Mouse (Mus musculus): ENCODE data around the gene Irf2. TPM values are rescaled to one million over a fixed set of nuclear protein-coding genes. Genes with fewer than 3 reads are reported as not detected.

Irf2 gene
- polyA plus RNA-seq, 1 experiment = 4.2 TPM

DNA sequence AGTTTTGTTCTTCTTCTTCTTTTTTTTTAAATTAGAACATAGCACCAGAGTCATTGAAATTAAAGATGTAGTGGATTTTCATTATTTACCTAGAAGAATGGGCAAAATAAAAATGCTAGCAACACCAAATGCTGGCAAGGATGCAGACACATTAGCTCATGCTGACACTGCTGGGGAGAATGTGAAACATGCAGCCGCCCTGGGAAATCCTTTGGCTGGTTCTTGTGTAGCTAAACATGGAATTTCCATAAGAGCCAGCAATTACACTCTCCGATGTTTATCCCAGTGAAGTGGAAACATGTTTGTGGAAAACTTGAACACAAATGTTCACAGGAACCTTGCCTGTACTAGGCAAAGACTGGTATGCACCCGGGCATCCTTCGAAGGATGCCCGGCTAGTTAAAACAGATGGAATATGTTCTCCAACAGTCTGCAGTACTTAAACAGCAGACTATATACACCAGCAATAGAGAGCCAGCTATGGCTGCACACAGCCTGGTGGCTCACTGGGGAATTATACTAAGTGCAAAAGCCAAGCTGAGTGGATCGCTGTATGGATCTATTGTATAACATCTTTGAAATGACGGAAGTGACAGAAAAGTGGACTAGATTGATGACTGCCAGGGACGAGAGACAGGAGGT lies 96.6 kb downstream of the Irf2 start:
- TF ChIP-seq GATA1 (IDR thresholded peaks at IDR 0.05; ENCODE audit: low read length) = no peak

DNA sequence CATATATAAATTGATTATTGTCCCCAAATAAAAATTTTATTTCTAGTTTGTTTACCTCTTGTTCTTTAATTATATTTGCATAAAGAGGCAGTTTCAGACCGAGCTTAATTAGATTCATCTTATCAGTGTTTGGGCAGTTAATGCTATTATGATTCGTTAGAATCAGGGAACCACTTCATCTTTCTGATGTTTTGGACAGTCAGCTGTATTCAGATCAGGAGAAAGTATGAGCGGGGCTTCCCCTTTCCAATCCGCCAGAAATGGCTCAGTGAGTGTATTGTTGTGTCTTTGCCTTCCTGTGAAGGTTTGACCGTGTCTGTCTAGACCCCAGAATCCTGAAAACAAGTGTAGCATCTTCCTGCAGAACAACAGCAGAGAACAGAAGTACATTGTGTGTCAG lies 97.4 kb downstream of the Irf2 start:
- TF ChIP-seq GATA1 (IDR thresholded peaks at IDR 0.05; ENCODE audit: low read length) = no peak

DNA sequence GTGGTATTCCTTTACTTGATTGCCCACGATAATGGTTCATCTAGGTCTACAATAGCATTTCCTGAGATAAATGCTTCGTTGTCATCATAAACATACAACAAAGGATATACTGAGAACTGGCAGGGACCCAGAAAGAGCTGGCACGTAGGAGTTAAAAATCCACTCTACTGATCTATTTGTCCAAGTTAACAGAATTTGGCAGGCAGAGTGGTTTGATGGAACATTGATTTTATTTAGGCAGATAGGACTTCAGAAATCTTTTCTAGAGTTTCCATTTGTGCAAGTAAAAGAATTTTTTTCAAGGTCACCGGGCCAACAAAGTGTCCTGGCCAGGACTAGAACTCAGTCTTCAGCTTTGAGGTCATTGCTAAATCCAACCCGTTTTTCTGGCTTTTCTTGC lies 98.5 kb downstream of the Irf2 start:
- no peak for TF ChIP-seq GATA1 (IDR thresholded peaks at IDR 0.05; ENCODE audit: low read length)

DNA sequence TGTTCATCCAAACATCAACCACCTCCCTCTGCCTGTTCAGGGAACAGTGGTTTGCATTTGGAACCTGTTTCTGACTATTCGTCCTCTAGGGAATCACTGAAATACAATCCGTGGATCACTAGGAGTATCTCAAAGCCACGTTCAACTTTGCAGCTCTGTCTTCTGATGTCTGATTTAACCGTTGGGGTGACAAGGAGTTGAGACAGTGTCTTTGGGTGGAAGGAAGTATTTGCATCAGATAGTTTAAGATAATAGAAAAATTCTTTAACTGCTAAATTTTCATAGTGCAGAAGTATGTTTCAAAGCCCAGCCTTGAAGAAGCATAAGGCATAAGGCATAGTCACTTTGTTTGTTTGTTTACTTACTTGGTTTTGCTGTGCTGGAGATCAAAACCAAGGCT lies 100.9 kb downstream of the Irf2 start:
- no peak for TF ChIP-seq GATA1 (IDR thresholded peaks at IDR 0.05; ENCODE audit: low read length)

DNA sequence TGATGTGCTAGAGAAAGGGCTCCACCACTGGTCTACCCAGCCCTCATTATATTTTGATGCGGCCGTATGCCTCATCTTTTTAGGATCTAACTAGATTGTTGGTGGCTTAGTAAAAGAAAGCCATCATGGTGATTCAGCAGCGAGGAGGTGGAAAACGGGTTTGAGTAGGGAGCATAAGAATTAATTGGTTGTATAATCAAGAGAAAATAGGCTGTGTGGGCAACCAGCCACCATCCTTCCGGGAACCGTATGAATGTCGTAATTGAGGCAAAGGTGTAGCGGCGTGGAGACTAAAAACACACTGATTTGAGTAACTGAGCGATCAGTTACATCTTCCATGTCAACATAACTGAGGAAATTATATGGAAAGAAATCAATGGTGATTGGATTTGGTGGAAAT lies 101.3 kb downstream of the Irf2 start:
- TF ChIP-seq GATA1 (IDR thresholded peaks at IDR 0.05; ENCODE audit: low read length) = no peak

DNA sequence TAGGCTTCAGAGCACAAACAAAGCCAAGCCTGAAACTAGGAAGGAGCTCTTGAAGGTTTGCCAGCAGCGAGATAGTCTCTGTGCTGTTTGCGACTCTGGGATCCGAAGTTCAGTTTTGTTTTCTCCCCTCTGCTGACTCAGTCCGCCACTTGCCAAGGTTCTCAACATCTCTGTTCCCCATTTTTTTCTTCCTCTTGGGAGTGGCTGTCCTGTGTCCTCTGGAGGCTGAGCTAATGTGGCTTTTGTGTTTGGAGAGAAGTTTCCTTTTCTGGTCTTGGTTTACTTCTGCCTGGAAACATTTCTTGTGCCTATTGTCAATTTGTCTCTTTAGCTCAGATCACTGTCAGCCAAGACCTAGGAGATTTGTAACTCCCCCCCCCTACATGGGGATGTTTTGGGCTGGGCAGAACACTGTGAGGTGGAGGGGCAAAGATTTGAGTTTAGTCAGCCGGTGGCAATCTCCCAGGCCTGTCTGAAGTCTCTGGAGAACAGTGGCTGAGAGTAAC lies 103.2 kb downstream of the Irf2 start:
- TF ChIP-seq GATA1 (IDR thresholded peaks at IDR 0.05; ENCODE audit: low read length) = no peak

DNA sequence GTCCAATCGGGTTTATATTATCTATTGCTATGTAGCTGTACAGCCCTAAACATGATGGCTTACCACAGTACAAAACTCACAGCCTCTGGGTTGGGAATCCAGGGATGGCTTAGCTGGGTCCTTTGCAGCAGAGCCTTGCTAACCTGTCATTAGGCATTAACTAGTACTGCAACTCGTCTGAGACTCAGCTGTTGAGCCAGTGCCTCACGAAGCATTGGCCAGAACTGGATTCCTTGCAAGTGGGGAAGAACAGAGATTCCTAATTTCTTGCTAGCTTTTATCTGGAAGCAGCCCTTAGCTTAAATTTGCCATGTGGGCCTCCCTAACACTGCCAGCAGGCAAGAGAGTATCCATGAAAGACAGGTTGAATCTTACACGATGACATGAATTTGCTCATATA lies 104.3 kb downstream of the Irf2 start:
- TF ChIP-seq GATA1 (IDR thresholded peaks at IDR 0.05; ENCODE audit: low read length) = no peak

DNA sequence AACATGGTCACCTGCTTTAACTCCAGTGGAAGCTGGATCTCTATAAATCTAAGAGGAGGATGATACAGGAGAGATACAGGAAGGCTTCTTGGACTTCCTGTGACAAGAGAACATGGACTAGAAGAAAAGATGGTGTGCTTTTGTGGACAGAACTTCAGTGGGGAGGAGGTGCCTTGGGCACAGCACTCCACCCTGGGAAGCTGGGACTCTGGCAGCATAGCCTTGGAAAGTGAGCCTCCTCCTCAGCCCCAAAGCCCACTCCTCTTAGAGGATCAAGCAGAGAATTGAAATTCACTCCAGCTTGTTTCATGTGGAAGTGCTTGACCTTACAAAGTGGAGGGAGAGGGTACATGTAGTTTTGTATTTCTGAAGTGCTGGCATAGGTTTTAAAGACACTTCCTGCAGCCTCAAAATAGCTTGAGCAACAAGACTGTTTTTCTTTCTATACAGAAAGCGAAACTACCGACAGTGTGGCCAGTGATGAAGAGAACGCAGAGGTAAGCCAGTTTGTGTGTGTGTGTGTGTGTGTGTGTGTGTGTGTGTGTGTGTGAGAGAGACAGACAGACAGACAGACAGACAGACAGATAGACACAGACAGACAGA lies 104.9 kb downstream of the Irf2 start:
- no peak for TF ChIP-seq GATA1 (IDR thresholded peaks at IDR 0.05; ENCODE audit: low read length)

DNA sequence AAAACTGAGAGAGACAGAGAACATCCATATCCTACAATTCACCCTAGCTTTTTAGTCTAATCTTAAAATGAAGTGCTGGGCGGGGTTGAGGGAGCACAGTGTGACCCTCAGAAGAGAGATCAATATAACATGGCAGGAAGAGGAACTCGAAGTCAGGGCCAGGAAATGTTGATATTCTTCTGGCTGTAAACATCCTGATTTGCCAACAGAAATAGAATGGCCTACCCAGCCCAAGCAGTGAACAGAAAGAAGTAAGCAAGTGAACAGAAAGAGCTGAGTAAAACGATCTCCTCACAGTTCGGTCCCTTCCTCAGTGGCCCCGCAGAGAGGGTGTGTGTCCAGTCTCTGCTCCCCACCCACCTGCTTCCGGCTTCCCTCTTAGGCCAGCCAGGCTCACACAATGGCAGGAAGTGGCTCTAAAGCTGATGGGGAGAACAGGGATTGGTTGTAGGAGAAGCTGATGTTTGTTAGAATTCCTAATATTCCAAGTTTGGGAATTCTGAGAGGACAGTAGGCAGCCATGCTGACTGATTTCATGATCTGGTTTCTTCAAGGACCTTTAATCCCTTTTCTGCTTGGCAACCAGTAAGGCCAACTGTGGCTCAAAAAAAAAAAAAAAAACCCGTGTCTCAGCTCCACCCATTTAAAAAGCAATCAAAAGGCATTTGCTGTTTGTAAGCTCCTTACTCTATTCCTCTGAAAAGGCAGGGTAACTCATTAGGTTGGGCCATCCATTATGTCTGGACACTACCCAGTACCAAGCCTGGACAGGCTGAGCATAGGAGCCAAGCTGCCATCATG lies 105.6 kb downstream of the Irf2 start:
- TF ChIP-seq GATA1 (IDR thresholded peaks at IDR 0.05; ENCODE audit: low read length) = no peak

DNA sequence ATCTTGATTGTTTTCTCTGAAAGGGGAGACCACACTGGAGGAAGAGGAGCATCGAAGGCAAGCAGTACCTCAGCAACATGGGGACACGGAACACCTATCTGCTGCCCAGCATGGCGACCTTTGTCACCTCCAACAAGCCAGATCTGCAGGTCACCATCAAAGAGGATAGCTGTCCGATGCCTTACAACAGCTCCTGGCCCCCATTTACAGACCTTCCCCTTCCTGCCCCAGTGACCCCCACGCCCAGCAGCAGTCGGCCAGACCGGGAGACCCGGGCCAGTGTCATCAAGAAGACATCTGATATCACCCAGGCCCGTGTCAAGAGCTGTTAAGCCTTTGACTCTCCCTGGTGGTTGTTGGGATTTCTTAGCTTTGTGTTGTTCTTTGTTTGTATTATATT lies 106.4 kb downstream of the Irf2 start:
- no peak for TF ChIP-seq GATA1 (IDR thresholded peaks at IDR 0.05; ENCODE audit: low read length)

DNA sequence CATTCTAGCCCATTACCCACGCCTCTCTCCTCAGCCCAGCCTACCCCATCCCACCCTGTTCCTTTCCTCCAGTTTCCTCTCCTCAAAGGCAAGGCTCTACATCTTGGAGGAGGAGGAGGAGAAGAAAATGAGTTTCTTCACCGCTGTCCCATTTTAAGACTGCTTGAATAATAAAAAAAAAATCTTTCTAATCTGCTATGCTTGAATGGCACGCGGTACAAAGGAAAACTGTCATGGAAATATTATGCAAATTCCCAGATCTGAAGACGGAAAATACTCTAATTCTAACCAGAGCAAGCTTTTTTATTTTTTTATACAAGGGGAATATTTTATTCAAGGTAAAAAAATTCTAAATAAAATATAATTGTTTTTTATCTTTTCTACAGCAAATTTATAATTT lies 107.4 kb downstream of the Irf2 start:
- TF ChIP-seq GATA1 (IDR thresholded peaks at IDR 0.05; ENCODE audit: low read length) = no peak

DNA sequence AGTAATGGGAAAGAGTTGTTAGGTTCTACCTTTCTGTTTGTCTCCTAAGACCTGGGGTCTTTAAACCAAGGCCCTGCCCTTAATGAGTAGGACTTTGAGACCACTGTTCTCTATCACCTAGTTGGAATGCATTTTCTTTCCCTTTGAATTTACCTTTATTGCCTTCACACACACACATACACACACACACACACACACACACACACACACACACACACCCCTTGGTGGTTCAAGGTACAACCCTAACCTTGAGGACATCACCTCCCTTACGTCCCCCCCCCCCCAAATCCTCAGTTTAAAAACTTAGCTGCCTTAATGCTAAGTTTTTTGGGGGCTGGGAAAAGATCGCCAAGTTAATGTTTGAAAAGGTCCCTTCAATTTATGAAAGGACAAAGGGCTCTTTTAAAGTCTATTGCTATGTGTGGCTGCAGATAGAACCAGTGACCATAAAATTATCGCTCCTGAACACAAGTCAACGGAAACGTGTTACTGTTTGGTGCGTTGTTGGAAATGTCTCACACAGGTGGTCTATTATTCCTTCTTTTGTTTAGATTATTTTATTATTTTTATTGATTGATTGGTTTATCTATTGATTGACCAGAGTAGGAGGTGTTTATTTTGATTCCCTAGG lies 108.6 kb downstream of the Irf2 start:
- no peak for TF ChIP-seq GATA1 (IDR thresholded peaks at IDR 0.05; ENCODE audit: low read length)

DNA sequence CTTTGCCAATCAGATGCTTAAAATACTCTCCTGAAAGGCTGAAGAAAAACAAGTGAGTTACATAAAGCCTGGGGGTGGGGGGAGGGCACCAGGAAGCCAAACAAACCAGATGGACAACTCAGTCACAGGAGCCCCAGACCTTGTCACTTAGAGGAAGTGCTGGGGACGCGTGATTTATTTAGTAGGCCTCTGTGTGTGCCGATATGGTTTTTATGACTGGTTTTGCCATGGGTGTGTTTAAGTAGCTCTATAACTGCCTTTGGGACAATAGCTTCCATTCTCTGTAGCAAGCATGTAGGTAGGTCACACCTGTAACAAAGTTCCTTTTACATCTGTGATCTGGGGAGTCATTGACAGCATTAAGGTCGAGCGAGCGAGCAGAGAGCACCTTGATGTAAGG lies 109.4 kb downstream of the Irf2 start:
- no peak for TF ChIP-seq GATA1 (IDR thresholded peaks at IDR 0.05; ENCODE audit: low read length)

DNA sequence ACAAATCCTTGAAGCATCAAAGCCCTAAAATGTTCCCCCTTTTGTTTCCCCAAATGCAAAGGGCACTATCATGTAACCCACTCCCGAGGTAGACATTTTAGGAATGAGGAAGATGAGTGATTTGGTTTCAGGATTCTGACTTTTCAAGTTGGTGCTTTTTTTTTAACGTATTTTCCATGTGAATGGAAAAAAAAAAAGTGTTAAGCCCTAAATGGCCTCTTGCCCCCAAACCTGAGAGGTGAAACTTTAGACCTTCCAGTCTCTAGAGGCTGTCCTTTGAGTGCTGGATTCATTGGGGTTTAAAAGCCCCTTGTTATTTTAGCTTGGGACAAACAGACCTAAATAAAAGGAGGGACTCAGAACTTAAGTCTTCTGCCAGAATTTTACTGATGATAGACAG lies 109.9 kb downstream of the Irf2 start:
- no peak for TF ChIP-seq GATA1 (IDR thresholded peaks at IDR 0.05; ENCODE audit: low read length)

DNA sequence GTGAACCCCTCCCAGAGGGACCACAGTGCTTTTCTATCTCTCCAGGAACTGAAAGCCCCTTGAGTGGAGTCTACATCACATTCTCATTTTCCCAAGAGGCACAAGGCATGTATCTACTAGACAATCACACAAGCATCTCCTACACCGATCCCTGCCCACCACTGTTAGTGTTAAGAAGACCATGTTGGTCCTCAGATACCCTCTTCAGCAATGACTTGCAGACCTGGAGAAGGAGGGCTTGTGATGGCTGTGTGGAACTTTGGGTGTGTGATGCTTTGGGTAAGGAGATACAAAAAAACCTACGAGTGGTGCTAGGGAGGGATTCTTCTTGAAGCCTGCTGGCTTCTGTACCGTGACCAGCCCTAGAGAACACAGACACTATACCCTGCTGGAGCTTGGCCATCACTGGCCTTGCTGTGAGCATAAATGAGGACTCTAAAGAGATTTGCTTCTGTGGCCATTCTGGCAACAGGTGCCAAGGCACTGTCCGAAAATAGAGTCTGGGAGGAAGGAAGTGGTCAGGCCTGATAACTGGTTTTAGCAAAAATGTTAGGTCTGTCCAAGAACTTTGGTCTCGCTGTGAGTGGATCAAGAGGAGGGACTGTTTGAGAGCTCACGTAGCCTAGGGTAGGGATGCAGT lies 110.8 kb downstream of the Irf2 start:
- TF ChIP-seq GATA1 (IDR thresholded peaks at IDR 0.05; ENCODE audit: low read length) = no peak

DNA sequence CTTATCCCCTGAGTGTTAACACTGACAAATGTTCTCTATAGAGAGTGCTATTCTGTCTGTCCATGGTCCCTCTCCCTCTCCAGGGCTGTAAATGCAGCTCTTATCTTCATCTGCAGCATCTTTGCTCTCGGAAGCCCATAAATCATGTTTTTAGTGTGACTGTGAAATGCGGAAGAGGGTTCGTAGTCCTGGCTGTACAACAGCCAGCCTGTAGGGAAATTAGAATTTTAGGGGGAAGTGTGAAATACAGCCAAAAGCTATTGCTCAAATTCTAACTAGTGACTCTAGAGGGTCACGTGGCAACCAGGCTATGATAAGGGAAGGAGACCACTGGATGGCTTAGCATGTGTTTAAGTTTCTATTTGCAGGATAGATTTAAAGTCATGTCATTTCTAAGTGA lies 112.0 kb downstream of the Irf2 start:
- TF ChIP-seq GATA1 (IDR thresholded peaks at IDR 0.05; ENCODE audit: low read length) = no peak

Data from G1E-ER4 (cell line).